ENCODE assay signal across 7 mouse cellular contexts in genomic region chr4:131400756-131401155, GRCm38 (mm10).
DNase-seq lines count a peak whose midpoint lies in the region; ATAC-seq and TF ChIP-seq lines count a peak whose summit lies in the region.

No protein-coding gene starts in this region.

- no peaks in the 10 kb centered on the region for H3K9me3 ChIP-seq in liver, embryonic 12.5 days (replicated peaks)
- no peaks in the 10 kb centered on the region for H3K9me3 ChIP-seq in lung, embryonic 14.5 days (ENCODE audit: low read depth, low read length)

- no peak overlapping the region for H3K27ac ChIP-seq in liver, embryonic 12.5 days
- H3K27ac ChIP-seq in lung, embryonic 14.5 days (ENCODE audit: low read depth) = no peak overlapping the region

- no peaks in the 10 kb centered on the region for H3K36me3 ChIP-seq in liver, embryonic 12.5 days
- no peaks in the 10 kb centered on the region for H3K36me3 ChIP-seq in lung, embryonic 14.5 days (ENCODE audit: insufficient read depth)

- TF ChIP-seq CTCF in lung, embryonic 14.5 days (IDR thresholded peaks at IDR 0.05; ENCODE audit: low read depth) = peak; percentile 72

- 24% methylated on average over 11 of the region's 11 CpGs for WGBS in liver, embryonic 12.5 days (ENCODE audit: insufficient replicate concordance)
- whole genome bisulfite sequencing in lung, embryonic 14.5 days = 21% methylated on average over 11 of the region's 11 CpGs

- peak; percentile 50 for DNase-seq in liver
- peak; percentile 14 for DNase-seq in WW6 (ENCODE audit: low read depth, low spot score)
- DNase-seq in c-Kit-positive CD71-negative TER-119-negative erythroid progenitor cells, embryonic 14.5 days (ENCODE audit: low read depth) = peak; percentile 30
- peak; percentile 39 for DNase-seq in lung, embryonic 14.5 days
- DNase-seq in testis, postnatal 14 days (ENCODE audit: low spot score) = peak; percentile 28

- H3K27me3 ChIP-seq in liver, embryonic 12.5 days (replicated peaks) = no peaks in the 10 kb centered on the region; the same call in 1 of the 2 replicates
- no peaks in the 10 kb centered on the region for H3K27me3 ChIP-seq in lung, embryonic 14.5 days (ENCODE audit: insufficient read depth, low read length)

- H3K4me3 ChIP-seq in liver, embryonic 12.5 days = no peak overlapping the region
- H3K4me3 ChIP-seq in lung, embryonic 14.5 days (ENCODE audit: low read depth, low read length) = no peak overlapping the region

- H3K9ac ChIP-seq in liver, embryonic 12.5 days = no peak overlapping the region
- no peak overlapping the region for H3K9ac ChIP-seq in lung, embryonic 14.5 days

- no peak overlapping the region for H3K4me2 ChIP-seq in liver, embryonic 12.5 days
- no peak overlapping the region for H3K4me2 ChIP-seq in lung, embryonic 14.5 days

- H3K4me1 ChIP-seq in liver, embryonic 12.5 days = no peaks in the 10 kb centered on the region
- H3K4me1 ChIP-seq in lung, embryonic 14.5 days (ENCODE audit: insufficient read depth) = no peaks in the 10 kb centered on the region

- ATAC-seq in liver, embryonic 12.5 days = no peak
- peak; percentile 44 for ATAC-seq in granulocyte monocyte progenitor cell, adult 5-6 weeks (replicated peaks; ENCODE audit: poor library complexity, severe bottlenecking)
- ATAC-seq in lung, embryonic 14.5 days (ENCODE audit: insufficient read depth) = no peak
